Mouse (Mus musculus): ENCODE measurements around the gene Por.

DNA sequence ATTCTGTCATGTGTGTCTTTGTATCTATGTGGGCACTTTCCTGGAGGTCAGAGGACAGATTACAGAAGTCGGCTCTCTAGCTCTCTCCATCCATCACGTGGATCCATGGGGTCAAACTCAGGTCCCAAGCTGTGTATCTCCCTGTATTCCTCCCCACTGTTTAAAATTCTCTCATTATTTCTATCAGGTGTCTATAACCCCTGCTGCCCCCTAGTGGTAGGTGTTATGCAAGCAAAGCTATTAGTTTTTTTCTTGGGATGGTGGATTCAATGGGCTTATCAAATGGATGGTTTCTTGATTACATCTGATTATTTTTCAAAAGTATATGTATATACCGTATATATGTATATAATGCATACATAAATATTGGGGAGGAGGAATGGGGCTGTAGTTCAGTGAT is 39.2 kb upstream of the Por start:
- no peak for TF ChIP-seq CTCF (IDR thresholded peaks at IDR 0.05; ENCODE audit: low read depth, low read length)
- TF ChIP-seq POLR2A (IDR thresholded peaks at IDR 0.05; ENCODE audit: extremely low read depth, insufficient read depth, low read length): no peak

All from liver, adult 2 months (tissue).